Mouse (Mus musculus) inflammation-experienced regulatory T-cells, adult 6 months (primary cell): ENCODE measurements around the gene Ddr1. TPM values are rescaled to one million over a fixed set of nuclear protein-coding genes. Genes with fewer than 3 reads are reported as not detected.
"Not testable (repeated sequence)": the region's sequence is repeated elsewhere in the genome, so short reads cannot be mapped to it uniquely, and the experiment has no call there.

Experiments
- ATAC-seq: one replicate; pipeline ENCODE4 v1.8.0; 2017
- polyA plus RNA-seq, 3 experiments: library from polyadenylated mRNA; unstranded; fragments of 100-300 nt; shearing (Covaris generic); gene quantifications; one replicate each; pipeline ENCODE4 v1.2.1; 2017

Gene Ddr1
- 1 to 10 TPM in 1 of 3 experiments, under 1 TPM in 2; 0.65 to 1.1 (median 0.73) TPM for polyA plus RNA-seq

DNA sequence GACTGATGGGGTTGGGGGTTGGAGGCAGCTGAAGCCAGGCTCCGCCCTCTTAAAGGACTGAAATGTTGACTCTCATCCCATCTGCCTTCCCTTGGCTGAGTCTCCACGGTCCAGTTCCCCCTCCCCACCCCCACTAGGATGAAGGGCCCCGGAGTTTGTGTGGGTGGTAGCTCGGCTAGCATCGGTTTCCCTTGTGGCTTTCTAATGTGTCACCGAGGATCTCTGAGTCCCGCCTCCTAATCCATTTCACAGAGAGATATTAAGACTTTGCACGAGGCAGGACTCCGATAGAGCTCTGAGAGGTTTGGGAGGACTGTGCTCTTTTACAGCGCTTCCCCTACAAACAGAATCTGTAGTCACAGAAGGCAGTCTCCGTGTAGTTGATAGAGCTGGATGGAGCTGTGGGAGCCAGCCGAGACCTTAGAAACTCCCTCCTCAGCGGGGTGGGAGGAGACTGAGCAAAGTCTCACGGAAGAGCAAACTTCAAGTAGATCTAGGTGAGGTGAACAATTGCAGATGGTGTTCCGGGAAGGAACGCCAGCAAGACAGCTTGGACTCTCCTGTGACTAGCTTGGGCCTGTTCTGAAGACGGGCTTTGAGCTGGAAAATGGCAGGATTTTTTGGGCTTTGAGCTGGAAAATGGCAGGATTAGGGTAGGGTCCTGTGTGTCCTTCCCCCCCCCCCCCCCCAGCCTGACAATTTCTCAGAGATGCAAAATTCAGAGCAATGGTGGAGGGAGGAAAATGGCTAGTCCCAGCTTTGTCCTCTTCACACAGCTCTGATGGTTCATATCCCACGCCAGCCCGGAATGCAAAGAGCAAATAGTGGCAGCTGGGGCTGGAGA, at the start of gene Ddr1:
Ddr1 (minus strand) TSS at position 1 of the 844 bp plus-strand sequence.
- peak; percentile 64 for ATAC-seq

DNA sequence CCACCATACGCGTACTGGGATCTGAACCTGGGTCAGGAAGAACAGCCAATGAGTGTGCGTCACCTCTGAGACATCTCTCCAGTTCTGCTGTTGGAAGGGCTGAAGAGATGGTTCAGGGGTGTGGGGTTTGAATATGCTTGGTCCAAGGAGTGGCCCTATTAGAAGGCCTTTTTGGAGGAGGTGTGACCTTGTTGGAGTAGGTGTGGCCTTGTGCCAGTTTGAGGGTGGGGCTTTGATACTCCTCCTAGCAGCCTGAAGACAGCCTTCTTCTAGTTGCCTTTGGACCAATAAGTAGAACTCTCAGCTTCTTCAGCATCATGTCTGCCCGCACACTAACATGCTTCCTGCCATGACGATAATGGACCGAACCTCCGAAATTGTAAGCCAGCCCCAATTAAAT, 49.2 kb upstream of the Ddr1 start:
- ATAC-seq = no peak

DNA sequence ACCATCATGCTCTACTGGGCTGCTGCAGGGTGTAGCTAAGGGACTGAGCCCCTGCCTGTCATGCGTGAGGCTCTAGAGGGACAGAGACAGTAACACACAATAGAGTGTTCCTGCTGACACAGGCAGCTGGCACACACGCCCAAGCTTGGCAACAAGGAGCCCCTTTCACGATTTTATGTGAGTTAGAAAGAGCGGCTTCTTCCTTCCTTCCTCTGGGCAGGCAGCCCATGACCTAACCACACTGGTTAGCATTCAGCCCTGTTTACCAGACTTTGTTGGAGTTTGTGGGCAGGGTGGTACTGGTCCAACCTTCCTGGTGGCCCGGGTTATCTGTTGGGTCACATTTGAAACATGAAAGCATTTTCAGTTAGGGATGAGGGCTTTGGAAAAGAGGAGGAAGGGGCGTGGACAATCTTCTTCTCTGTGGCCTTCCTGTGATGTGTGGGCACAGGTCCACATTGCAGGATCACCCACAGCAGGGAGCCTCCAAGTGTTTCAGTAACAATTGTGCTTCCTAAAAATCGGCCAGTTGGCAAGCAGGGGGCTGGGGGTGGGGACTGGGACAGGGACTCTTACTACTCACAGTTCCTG, 47.9 kb upstream of the Ddr1 start:
- ATAC-seq = no peak

DNA sequence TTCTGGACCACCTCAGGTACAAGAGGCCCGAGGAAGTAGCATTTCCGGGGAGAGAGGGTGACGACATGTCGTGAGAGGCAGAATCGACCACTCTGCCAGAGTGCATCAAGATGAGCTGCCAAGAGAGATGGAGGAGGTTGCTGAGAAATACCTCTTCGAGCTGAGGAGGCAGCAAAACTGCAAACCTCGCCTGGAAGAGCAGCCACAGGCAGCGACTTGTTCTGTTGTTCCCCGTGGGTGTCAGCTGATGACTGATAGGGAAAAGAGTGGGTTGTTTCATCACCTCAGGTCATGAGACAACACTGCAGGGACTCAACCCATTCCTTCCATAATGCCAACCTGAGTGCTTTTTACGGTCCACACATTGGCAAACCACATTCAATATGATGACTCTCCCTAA, 45.3 kb upstream of the Ddr1 start:
- no peak for ATAC-seq

DNA sequence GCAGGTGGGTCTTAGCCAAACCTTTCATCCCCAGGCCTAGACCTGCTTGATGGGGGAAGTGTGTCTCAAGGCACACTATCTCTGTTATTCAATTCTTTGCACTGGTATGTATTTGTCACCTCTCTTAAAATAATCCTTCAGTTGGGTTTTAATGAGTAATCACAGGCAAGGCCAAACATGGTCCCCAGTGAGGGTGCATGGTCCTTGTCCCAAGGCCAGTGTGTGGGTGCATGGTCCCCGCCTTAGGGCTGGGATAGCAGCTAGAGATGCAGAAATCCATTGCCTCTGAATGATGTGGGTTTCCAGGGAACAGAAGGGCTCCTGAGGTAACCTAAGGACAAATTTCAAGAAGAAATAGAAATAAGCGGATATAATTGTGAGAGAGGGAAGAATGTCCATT, 39.9 kb upstream of the Ddr1 start:
- ATAC-seq = no peak

DNA sequence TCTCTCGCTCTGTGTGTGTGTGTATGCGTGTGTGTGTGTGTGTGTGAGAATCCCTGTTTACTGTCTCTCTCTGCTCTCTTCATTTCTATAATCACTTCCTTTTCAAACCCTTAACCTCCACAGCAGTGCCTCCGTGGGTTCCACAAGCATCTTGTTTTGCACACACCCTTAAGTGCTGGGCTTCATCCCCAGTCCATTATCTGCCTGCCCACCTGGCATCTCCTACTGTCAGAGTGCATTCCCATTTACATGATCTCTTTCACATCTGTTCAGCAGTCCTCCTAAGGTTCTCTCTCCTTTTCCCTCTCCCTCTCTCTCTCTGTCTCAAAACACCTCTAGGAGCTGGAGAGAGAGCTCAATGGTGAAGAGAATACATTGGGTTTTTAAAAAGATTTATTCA, 38.5 kb upstream of the Ddr1 start:
- no peak for ATAC-seq

DNA sequence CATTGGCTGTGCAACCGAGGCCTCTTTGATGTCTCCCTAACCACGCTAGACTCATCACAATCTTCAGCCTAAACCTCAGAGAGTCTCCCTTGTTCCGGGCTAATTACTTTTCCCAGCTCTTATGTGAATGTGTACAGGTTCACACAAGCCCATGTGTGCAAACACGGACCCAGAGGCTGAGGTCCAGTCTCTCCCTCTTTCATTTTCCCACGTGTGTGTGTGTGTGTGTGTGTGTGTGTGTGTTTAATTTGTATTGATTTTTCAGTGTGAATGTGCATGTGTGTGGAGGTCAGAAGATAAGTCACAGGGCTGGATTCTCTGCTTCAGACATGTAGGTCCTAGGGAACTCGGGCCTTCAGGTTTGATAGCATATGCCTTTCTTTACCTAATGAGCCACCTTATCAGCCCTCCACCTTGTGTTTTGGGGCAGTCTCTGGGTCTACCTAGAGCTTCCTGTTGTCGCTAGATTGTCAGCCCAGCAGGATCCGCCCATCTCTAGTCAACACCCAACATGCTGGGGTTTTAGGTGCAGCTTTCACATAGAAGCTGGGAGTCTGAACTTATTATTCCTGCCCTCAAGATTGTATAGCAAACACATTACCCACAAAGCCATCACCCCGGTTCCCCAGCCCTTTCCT, 37.3 kb upstream of the Ddr1 start:
- ATAC-seq = peak; percentile 35

DNA sequence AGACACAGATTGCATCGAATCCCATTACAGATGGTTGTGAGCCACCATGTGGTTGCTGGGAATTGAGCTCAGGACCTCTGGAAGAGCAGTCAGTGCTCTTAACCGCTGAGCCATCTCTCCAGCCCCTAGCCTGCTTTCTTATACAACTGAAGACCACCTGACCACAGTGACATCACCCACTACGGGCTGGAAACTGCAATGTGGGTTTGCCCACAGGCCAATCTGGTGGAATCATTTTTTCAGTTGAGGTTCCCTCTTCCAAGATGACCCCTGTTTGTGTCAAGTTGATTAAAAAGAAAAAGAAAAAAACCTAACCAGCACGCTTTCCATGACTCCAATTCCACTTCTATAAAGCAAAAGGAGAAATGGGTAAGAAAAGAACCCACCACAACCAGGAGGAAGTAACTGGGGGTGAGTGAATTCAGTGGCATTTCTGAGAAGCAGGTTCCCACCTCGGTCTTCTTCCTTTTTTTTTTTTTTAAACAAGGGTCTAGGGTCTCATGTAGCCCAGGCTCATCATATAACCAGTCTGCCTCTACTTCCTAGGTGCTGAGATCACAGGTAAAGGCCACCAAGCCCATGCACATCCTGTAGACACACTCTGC, 36.0 kb upstream of the Ddr1 start:
- no peak for ATAC-seq

DNA sequence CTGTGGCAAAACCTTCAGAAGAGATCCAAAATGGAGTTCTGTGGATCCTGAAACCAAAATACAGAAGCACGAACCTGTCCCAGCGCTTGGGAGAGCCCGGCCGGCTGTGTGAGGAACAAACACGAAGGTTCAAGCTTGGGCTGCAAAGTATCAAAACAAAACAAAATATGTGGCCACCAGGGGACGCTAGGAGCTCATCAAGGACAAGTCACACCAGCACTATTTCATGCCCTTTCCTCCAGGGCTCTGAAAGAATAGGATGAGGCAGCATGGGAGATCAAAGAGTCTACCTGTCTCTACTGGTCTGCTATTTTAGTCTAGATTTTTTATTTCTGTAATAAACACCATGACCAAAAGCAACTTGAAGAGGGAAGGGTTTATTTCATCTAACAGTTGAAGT, 35.3 kb upstream of the Ddr1 start:
- ATAC-seq = peak; percentile 61

DNA sequence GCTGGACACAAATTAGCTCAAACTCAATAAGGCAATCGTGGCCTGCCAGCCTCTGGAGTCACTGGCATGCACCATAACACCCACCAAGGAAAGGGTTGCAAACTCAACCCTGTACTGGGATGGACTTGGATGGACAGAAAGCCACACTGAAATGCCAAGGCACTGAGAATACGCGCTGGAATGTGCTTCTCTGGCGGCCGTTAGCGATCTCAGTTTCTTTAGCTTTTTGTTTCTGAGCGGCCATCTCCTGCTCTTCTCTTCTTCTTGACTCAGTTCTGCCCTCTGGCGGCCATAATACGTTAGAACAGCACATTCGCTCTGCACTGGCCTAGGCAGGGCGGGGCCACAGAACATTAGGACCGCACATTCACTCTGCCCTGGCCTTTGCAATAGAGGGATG, 33.3 kb upstream of the Ddr1 start:
- ATAC-seq = peak; percentile 53

DNA sequence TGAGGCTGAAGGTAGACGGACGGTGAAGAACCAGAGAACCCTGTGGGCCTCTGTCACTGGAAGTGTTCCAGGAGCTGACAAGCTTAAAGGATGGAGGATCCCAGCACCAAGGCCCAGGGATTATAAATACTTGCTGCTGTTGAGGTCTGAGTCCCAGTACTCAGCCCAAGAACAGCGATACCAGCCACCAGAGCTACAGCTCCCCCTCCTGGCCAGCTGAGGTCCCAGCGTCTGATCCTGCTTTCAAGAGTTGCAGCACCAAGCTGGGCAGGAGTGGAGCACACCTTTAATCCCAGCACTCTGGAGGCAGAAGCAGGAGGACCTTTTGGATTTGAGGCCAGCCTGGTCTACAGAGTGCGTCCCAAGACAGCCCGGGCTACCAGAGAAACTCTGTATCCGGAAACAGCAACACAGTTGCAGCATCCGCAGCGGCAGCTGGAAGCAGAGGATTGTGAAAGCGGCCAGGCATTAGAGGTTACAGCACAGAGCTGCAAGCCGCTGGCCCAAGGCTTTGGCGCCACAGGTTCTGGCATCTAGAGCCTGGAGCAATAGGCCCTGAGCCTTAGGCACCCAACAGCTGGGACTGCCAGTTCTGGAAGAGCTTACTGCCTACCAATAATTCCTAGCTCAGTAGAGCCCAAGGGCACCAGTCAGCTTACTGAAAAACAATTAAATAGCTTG, 32.0 kb upstream of the Ddr1 start:
- peak; percentile 47 for ATAC-seq

DNA sequence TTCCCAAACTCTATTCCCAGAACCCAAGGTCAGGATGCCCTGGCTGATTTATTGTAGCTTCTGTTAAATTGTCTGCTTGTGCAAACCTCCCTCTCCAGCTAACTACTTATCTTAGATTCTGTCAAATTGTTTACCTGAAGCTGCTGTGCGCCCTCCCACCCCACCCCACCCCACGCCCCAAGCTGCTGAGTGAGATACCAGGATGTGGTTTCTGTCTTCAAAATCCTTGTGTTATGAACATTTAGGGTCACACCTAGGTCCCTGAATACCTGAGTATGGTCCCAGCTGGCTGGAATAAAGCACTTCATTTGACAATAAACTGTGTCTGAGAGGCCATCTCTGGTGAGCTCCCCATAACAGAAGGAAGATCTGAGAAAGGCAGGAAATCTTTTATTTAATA, 30.1 kb upstream of the Ddr1 start:
- peak; percentile 69 for ATAC-seq

DNA sequence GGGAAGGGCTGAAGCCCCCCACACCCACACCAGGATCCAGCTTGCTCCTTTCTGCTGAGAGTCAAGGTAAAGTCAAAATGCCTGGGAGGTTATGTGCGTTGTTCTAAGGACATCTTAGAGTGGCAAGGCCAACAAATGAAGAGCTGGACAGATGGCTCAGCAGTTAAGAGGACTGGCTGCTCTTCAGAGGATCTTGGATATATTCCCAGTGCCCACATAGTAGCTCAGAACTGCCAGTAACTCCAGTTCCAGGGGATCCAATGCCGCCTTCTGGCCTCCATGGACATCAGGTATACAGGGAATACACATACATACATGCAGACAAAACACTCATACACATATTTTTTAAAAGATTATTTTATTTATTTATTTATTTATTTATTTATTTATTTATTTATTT, 29.0 kb upstream of the Ddr1 start:
- ATAC-seq = no peak

DNA sequence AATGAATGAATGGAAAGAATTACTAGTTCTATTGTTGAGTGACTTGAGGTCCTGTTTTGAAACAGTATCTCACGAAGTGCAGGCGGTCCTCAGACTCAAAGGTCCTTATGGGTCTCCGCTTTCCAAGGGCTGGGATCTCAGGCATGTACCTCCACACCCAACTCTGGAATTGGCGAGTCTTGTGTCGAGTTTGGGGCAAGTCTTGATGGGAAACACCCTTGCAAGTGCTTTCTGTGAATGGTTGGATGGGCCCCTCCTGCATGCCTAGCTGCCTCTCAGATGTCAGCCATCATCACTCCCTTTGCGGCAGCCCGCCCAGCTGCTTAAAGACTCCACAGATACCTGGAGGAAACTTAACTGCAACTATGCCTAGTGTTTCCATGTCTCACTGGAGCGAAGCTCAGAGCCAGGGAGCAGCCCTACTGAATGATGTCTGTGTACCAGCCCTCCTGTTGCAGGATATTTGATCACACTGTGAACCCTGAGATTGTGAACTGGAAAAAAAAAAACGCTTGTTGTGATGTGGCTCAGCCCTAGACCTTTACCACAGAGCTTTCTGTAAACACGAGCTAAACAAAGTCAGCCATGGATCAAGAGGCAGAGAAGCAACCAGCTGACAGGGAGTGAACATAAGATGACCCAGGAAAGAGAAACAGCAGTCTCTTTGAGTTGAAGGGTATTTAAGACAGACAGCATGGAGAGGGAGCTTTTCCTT, 27.2 kb upstream of the Ddr1 start:
- ATAC-seq = no peak

DNA sequence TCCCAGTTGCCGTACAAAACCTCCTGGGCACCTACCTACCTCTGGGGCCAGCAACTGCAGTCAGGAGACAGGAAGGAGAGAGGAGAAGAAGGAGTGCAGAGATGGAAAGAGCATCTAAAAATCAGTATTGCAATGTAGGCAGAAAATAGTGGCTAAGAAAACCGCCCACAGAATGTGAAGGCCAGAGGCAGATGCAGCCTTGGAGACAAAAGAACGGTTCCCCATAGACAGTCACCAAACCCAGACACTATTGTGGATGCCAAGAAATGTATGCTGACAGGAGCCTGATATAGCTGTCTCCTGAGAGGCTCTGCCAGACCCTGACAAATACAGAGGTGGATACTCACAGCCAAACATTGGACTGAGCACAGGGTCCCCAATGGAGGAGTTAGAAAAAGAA, 25.7 kb upstream of the Ddr1 start:
- not testable (repeated sequence) for ATAC-seq

DNA sequence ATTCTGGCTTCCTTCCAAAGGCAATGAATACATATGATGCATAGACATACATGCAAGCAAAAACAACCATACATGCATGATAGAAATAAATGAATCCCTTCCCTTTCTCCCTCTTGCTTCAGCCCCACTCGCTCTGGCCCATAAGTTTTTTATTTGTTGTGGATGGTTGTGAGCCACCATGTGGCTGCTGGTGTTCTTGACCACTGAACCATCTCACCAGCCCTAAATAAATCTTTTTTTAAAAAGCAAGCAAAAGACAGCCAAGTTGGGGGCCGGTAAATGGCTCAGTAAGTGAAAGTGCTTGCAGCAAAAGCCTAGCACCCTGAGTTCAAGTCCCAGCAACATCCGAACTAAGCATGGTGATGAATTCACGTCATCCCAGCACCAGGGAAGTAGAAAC, 24.4 kb upstream of the Ddr1 start:
- no peak for ATAC-seq

DNA sequence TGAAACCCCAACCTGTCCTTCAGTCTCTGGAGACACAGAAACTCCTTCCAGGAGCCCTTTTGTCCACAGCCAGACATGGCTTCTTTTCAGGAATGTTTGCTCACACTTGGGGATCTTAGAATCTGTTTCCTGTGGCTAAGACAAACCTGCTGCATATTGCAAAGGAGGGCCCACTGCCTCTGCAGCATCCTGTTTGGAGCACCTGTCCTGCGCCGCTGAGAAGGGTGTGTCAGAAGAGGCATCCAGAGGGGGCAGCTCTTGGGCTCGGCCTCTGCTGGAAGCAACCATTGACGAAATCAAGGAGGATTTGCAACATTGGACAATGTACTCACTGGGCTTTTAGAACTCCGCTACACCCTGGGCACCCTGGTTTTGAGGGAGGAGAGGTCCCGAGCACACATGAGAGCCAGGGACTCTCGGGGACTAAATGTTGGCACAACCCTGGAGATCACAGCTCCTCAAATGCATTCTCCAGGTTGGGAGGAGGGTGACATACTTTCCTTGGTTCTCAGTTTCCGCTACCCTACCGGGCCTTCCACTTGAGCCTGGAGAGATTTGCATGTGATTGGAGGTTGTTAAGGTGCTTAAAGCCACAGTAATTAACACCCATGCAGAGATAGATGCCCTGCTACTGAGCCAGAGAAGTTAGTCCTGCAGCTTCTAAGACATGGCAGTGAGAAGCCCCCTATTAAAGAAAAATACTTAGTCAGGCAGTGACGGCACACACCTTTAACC, 23.2 kb upstream of the Ddr1 start:
- no peak for ATAC-seq

DNA sequence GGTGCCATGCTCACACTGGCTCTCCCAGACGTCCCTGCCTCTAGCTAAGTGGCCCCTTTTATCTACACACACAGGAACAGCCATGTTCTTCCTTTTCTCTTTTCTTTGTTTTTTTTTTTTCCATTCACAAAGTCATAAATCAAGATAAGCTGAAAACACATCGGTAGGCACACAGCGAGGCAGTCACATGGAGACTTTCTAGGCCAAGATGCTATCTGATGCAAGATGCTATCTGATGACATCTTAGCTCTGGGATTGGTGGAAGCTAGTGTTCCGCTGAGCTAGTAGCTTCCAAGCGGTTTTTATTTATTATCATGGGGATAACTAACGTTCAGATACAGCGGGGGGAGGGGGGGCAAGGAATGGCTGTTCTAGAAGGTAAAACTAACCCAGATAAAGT, 22.6 kb upstream of the Ddr1 start:
- ATAC-seq = no peak

DNA sequence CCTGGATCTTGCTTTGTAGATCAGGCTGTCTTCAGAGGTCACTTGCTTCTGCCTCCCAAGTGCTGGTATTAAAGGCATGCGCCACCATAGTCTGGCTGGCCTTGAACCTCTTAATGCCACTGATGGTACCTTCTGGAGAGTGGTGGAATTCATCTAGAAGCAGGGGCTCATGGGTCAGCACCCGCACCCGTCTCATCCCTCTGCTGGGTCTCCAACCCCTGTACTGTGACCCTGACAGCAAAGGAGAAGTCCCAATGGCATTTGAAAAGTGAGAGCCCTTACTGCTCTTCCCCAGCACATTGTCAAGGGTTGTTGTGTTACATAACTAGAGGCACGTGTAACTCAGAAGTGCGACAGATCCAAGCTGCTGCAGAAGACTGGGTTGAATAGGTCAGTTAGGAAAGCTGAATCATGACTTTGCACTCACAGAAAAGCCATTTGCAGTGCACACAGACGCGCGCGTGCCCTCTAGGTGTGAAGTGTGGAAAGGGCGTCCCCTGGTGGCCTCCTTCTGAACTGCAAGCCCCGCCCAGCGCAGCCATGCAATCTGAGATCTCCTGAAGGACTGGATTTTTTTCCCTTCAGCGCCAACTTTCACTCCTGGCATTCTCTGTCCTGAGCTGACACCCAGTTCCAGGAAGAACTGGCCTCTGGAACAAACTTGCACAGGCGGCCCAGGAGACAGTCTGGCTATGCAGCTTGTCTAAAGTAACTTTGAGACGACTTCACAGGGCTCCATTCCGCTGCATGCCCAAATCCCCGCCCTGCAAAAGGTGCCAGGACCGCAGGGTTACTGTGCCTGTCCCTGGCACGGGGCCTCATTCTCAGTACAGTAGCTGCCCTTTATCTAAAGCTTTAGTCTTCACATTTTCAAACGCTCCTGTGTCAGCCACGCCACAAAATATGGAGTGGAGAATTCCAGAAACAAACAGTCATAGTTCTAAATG, 21.1 kb upstream of the Ddr1 start:
- ATAC-seq = peak; percentile 67

DNA sequence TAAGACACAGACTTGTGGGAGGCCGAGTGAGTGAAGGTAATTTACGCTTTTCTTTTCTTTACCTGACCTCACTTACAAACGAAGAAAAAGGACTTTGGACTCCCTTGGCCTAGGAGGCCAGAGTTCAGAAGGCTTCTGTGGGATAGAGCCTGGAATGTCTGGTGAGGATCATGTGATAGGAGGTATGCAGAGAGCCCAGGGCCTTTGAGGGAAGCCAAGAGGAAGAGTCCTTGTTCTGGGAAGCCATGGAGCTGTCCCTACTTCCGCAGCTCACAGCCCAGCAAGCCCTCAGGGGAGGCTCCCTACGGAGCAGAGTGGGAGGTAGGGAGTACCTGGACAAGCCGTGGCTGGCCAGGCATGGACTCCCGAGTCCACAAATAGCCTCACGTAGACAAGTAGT, 17.3 kb upstream of the Ddr1 start:
- no peak for ATAC-seq
